ENCODE assay signal across 22 mouse cellular contexts in genomic region chr8:110945716-110946115, GRCm38 (mm10).
"Had no signal": no experiment of that assay in that cellular context is flagged by ENCODE, and none has a peak within 500 bp of the region (broad histone marks: within the 10 kb centered on the region; RNA-seq: fewer than 3 reads in every experiment).

No protein-coding gene starts in this region.

- H3K4me2 ChIP-seq: liver, embryonic 15.5 days; lung, embryonic 15.5 days; midbrain, embryonic 11.5 days; neural tube, embryonic 13.5 days; neural tube, embryonic 15.5 days; stomach, embryonic 15.5 days had no signal

- H3K9me3 ChIP-seq: liver, embryonic 15.5 days; lung, embryonic 15.5 days; neural tube, embryonic 13.5 days; neural tube, embryonic 15.5 days; stomach, embryonic 15.5 days had no signal

- H3K27ac ChIP-seq: liver, embryonic 15.5 days; lung, embryonic 15.5 days; macrophage; neural tube, embryonic 13.5 days; neural tube, embryonic 15.5 days; stomach, embryonic 15.5 days; stomach, postnatal 0 days had no signal

- ATAC-seq: liver, postnatal 0 days; lung, postnatal 0 days; midbrain, embryonic 16.5 days had no signal

- H3K9ac ChIP-seq: liver, embryonic 15.5 days; liver, postnatal 0 days; lung, embryonic 15.5 days; neural tube, embryonic 13.5 days; neural tube, embryonic 15.5 days; stomach, embryonic 15.5 days had no signal

- H3K4me1 ChIP-seq: stomach, embryonic 15.5 days had no signal

- H3K4me3 ChIP-seq: liver, embryonic 15.5 days; lung, embryonic 15.5 days; myocyte; neural tube, embryonic 13.5 days; neural tube, embryonic 15.5 days; stomach, embryonic 15.5 days had no signal

- H3K27me3 ChIP-seq: liver, embryonic 15.5 days; lung, embryonic 15.5 days; neural tube, embryonic 13.5 days; neural tube, embryonic 15.5 days; stomach, embryonic 15.5 days had no signal

- DNase-seq: liver, postnatal 0 days; lung, adult 2 months; lung, postnatal 14 days; lung, postnatal 36 days; midbrain, embryonic 14.5 days; retina, postnatal 1 day; right cerebral cortex, adult 18-20 months; right cerebral cortex, postnatal 25 days; thymus, adult 2 months; thymus, postnatal 25 days; thymus, postnatal 4 days had no signal

- H3K36me3 ChIP-seq: lung, embryonic 15.5 days; neural tube, embryonic 13.5 days; neural tube, embryonic 15.5 days; stomach, embryonic 15.5 days had no signal
